Mouse (Mus musculus) adrenal gland, postnatal 36 days (tissue): ENCODE measurements around the gene Dcun1d3. TPM values are rescaled to one million over a fixed set of nuclear protein-coding genes. Genes with fewer than 3 reads are reported as not detected.

Source experiments
- DNase-seq, 2 experiments: peaks; one replicate each; pipeline ENCODE4 v3.0.0; 2021; ENCODE audit warnings: mixed read lengths in 1 of 2
- long read RNA-seq, 2 experiments: library from polyadenylated mRNA; stranded (forward); transcript quantifications; one replicate each; pipeline ENCODE4 v2.0.0; 2021; ENCODE audit warnings: borderline sequencing depth in 2 of 2
- total RNA-seq, 2 experiments: library from RNA; stranded (reverse); gene quantifications; 2 replicates each; pipeline ENCODE4 v1.2.3; 2021

Dcun1d3 gene
- 10 to 100 TPM; 27.5 to 36.6 TPM for total RNA-seq
- long read RNA-seq, experiment 1, full-length matches to known transcripts: 5 of 9 reads
- long read RNA-seq, experiment 1, partial matches to known transcripts: 0 of 9 reads
- long read RNA-seq, experiment 1, other reads (novel, unspliced or antisense): 4 of 9 reads
- long read RNA-seq, experiment 2, full-length matches to known transcripts: 1 of 2 reads
- long read RNA-seq, experiment 2, partial matches to known transcripts: 0 of 2 reads
- long read RNA-seq, experiment 2, other reads (novel, unspliced or antisense): 1 of 2 reads

GRCm38 (mm10) chr7:119895639-119896512 lies at the start of gene Dcun1d3, which contains the start of gene Lyrm1:
TSS of gene Dcun1d3 (minus strand) at chr7:119896298.
TSS of gene Lyrm1 (plus strand) at chr7:119895861.
- DNase-seq: peak; percentile 98 to 99

DNA sequence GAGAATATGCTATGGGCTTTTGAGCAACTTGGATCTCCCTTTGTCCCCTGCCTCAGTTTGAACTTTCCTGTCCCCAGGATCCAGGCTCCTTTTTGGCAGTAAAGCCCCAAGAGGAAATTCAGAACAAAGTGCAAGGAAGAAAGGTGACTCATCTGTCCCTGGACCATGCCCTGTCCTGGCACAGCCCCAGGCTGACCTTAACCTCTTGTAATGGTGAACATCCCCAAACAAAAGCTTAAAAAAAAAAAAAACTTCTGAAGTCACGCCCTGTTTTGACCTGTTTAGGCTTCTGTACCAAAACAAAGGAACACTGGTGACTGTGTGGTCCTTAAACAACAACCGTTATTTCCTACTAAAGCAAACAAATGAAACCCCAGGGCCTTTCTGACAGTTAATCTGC lies 45.5 kb upstream of the Dcun1d3 start:
- DNase-seq: peak; percentile 81 to 82

- no peak for DNase-seq
Observed at GRCm38 (mm10) chr7:119937036-119937435, 40.9 kb upstream of the Dcun1d3 start.

GRCm38 (mm10) chr7:119936321-119936720 lies 40.2 kb upstream of the Dcun1d3 start:
- no peak for DNase-seq

DNA sequence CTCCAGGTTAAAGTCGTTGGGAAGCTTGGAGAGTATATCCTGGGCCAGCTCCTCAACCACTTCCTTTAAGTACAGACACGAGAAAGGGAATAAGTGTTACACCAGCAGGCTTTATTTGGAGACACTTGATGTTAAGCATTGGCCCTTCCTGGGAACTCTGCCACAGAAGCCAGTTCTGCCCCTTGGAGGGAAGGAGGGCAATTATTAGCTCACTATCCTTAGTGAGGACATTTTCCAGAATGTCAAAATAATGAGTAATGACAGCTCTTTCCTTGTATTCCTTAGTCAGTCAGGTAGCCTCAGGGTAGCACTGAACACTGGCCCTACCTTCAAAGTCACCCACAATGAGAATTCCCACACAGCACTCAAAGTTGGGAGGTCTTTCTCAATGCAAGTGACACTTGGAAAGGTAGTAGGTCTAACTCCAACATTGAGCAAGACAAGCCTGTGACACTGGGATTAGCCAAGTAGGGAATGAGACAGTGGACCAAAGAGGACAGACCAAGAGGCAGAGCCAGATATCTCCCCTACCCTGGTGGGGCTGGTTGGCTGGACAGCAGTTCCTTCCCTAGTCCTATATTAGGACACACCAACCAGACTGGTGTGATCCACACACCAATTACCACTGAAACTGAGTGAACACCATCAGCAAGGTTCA lies 32.8 kb upstream of the Dcun1d3 start:
- peak in 1 of 2 experiments; percentile 11 for DNase-seq

GRCm38 (mm10) chr7:119921054-119921453 lies 25.0 kb upstream of the Dcun1d3 start:
- no peak for DNase-seq

DNA sequence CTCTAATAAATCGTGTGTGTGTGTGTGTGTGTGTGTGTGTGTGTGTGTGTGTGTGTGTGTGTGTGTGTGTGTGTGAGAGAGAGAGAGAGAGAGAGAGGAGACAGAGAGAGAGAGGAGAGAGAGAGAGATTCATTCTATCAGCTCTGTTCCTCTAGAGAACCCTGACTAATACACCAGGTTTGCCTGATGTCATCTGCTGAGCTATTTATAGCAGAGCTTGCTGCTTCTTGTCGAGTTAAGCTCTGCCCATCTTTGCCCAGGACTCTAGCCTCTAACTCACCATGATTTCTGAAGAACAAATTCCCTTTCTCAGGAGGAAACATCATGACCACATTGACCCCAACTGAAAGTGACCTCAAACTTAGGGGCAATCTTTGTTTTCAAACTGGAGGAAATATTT lies 24.4 kb upstream of the Dcun1d3 start:
- DNase-seq: peak in 1 of 2 experiments; percentile 31

DNA sequence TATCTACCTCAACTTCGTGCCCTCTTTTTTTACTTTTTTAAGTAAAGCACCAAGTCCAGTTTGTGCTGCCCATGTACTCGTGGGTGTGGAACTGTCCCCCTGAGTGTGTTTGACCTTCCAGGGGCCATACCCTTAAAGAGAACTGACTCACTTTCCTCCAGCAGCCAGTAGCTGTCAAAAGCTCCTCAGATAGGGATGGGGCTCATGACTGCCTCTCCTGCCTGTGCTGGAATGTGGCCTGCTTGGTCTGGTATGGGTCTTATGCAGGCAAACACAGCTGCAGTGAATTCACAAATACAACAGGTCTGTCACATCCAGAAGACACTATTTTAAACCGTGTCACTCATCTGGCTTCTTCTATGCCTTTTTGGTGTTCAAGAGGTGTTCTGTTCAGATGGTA lies 15.6 kb upstream of the Dcun1d3 start:
- DNase-seq: no peak

GRCm38 (mm10) chr7:119906523-119907215 lies 10.6 kb upstream of the Dcun1d3 start:
- no peak for DNase-seq

DNA sequence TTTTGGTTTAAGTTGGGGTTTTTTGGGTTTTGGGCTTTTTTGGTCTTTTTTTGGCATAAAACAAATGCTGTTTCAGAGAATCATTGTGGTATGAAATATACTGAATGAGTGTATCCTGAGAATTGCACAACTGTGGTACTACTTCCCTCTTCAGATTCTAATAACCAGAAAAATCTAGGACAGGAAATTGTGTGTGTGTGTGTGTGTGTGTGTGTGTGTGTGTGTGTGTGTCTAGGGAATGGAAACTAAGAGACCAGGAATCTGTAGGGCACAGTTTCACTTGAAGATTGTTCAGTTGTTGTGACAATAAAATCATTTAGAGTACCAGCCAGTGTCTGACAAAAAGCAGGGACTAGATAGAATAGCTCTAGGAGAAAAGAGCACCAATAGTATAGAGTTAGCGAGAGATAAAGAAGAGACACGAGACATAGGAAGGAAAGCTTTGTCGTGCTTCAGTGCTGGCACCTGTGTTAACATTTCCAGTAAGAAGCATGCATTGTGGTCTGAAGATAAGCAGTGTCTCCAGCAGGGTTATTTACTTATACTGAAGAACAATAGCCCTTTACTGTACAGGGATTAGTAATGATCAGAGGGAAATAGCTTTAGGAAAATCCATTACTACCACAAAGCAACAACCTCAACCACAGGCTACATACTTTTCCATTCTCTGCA lies 3.4 kb upstream of the Dcun1d3 start:
- no peak for DNase-seq

DNA sequence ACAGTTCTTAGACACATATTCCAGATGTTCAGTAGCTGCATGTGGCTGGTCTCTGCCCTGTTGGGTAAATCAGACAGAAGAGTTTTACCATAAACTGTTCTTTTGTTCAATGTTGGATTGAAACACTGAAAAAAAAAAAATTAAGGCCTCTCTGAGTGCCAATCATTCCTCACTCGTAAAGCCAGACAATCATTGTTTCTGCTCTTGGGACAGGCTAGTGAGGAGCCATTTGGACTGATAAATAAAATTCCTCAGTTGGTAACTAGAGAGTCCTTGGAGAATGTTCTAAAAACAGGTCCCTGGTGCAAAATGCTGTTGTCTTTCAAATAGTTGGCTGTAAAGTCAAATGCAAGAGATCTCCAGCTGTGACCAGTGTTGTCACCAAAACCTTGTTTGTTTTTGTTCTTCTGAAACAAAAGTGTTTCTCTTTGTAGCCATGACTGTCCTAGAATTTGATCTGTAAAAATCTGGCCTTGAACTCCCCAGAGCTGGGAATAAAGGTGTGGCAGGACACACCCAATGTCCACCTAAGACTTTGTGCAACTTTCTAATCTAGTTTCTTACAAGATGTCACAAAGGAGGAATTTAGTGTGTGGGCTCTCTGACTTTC lies 2.3 kb upstream of the Dcun1d3 start:
- no peak for DNase-seq

DNA sequence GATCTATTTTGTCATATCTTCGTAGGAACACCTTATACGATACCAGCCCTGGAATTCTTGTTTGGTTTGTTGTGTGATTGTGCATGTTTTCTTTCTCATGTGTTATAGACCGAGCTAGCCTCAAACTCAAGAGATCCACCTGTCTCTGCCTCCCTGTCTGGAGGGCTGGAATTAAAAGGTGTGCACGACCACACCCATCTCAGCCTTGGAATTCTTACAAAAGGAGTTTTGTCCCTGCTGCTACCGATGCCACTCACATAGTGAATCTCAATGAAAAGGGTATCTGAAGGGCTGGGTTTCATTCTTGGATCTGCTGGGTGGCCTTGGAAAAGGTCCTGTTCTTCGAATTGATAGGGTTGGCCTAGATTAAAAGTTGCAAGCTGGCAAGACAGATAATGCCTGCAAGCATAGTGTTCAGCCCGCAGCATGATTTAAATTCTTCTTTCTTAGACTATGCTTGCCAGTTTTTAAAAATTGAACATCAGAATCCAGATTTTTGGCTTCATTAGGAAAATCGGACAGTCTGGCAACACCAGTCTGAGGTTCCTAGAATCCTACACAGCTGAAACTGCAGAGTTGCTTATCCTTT lies 1.5 kb upstream of the Dcun1d3 start:
- no peak for DNase-seq

GRCm38 (mm10) chr7:119894818-119895544 lies 1.1 kb downstream of the Dcun1d3 start:
- DNase-seq: no peak

DNA sequence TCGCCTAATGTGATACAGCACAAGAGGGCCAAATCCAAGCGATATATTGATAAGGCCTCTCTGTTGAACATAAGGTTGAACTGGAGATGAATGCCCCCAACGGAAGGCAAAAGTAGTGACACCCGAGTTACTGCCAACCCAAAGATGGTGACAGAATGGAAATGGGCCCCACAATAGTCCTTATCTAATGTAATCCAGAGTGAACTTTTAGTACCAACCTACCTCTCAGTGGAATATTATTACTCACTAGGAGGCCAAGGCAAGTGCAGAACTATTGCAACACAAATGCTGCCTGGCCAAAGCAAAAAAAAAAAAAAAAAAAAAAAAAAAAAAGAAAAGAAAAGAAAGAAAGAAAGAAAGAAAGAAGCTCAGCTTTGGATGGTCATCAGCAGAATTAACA lies 3.4 kb downstream of the Dcun1d3 start:
- DNase-seq: no peak

DNA sequence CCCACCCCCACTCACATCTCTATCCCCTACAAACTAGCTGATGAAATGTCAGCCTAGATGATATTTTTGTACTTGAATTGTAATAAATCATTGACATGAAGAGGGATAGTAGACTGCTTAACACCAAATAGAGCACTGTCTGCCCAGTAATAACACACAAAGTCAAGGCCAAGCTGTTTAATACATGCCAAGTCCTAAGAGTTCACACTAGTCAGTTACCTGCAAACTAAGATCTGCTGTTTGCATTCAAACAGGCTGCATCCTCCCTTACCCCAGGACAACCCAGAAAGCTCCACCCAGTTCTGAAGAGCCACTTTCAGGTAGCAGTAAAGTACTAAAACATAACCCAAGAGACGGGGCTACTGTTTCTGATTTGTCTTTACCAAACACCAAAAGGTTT lies 3.9 kb downstream of the Dcun1d3 start:
- no peak for DNase-seq

GRCm38 (mm10) chr7:119887887-119888286 lies 8.2 kb downstream of the Dcun1d3 start:
- DNase-seq: no peak

DNA sequence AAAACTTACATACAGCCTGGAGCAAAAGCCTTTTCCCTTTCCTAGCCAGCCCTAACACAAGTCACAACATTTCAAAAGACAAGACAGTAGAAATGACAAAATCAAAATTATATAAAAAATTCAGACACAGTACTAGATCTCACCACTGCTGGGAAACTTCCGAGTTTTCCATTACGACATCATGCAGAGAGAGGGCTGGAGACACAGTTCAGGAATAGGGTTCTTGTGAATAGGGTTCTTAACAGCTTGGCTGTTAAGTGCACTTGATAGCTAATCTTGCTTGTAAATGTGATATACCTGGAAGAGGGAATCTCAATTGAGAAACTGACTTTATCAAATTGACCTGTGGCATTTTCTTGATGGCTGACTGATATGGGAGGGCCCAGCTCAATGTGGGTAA lies 14.9 kb downstream of the Dcun1d3 start:
- no peak for DNase-seq

- DNase-seq: peak in 1 of 2 experiments; percentile 10
Observed at GRCm38 (mm10) chr7:119880345-119880744, 15.8 kb downstream of the Dcun1d3 start.

- no peak for DNase-seq
Observed at GRCm38 (mm10) chr7:119879171-119879570, 16.9 kb downstream of the Dcun1d3 start.
